Mouse (Mus musculus): ENCODE measurements at regions not wholly inside any gene's neighbourhood (a gene's known extent, or its start where the extent isn't known, plus 50 kb on each side); places are given as distances from the start of the nearest gene placed in this dataset.

GRCm38 (mm10) chr9:85480566-85480965 lies 153.4 kb upstream of the Tent5a start:
- 67% methylated on average over 2 of the region's 2 CpGs for WGBS
- Histone ChIP-seq H3K4me1 (replicated peaks; ENCODE audit: control insufficient read depth, insufficient read depth, low read length) (no peaks in the 10 kb centered on the region), H3K27me3 (ENCODE audit: control insufficient read depth, insufficient read depth, low read length) (no peaks in the 10 kb centered on the region), H3K4me3 (ENCODE audit: low read depth, low read length) (no peak overlapping the region), H3K27ac (ENCODE audit: low read depth, low read length) (no peak overlapping the region), H3K9me3 (ENCODE audit: control insufficient read depth, low read length) (no peaks in the 10 kb centered on the region), H3K9ac (ENCODE audit: low read depth, low read length) (no peak overlapping the region), H3K36me3 (ENCODE audit: control insufficient read depth, insufficient read depth, low read length) (no peaks in the 10 kb centered on the region), H3K4me2 (replicated peaks; ENCODE audit: low read depth, low read length) (no peak overlapping the region)
- ATAC-seq (ENCODE audit: low FRiP score) (no peak), DNase-seq (ENCODE audit: low spot score) (no peak)

GRCm38 (mm10) chr9:85475214-85475613 lies 148.1 kb upstream of the Tent5a start:
- Histone ChIP-seq H3K27ac (ENCODE audit: low read depth, low read length) (no peak overlapping the region), H3K4me2 (replicated peaks; ENCODE audit: low read depth, low read length) (no peak overlapping the region), H3K4me3 (ENCODE audit: low read depth, low read length) (no peak overlapping the region), H3K27me3 (ENCODE audit: control insufficient read depth, insufficient read depth, low read length) (no peaks in the 10 kb centered on the region), H3K4me1 (replicated peaks; ENCODE audit: control insufficient read depth, insufficient read depth, low read length) (no peaks in the 10 kb centered on the region), H3K9me3 (ENCODE audit: control insufficient read depth, low read length) (no peaks in the 10 kb centered on the region), H3K36me3 (ENCODE audit: control insufficient read depth, insufficient read depth, low read length) (no peaks in the 10 kb centered on the region), H3K9ac (ENCODE audit: low read depth, low read length) (no peak overlapping the region)
- 81% methylated on average over 3 of the region's 3 CpGs for WGBS
- ATAC-seq (ENCODE audit: low FRiP score) = no peak
- DNase-seq (ENCODE audit: low spot score) = no peak

GRCm38 (mm10) chr9:85470264-85470821 lies 143.2 kb upstream of the Tent5a start:
- Histone ChIP-seq H3K9ac (ENCODE audit: low read depth, low read length) (no peak overlapping the region), H3K27ac (ENCODE audit: low read depth, low read length) (no peak overlapping the region), H3K9me3 (ENCODE audit: control insufficient read depth, low read length) (no peaks in the 10 kb centered on the region), H3K4me1 (replicated peaks; ENCODE audit: control insufficient read depth, insufficient read depth, low read length) (no peaks in the 10 kb centered on the region), H3K4me3 (ENCODE audit: low read depth, low read length) (no peak overlapping the region), H3K27me3 (ENCODE audit: control insufficient read depth, insufficient read depth, low read length) (no peaks in the 10 kb centered on the region), H3K36me3 (ENCODE audit: control insufficient read depth, insufficient read depth, low read length) (no peaks in the 10 kb centered on the region), H3K4me2 (replicated peaks; ENCODE audit: low read depth, low read length) (no peak overlapping the region)
- ATAC-seq (ENCODE audit: low FRiP score) = no peak
- 92% methylated on average over 8 of the region's 8 CpGs for WGBS
- no peak for DNase-seq (ENCODE audit: low spot score)

- no peak overlapping the region for H3K4me2 ChIP-seq (replicated peaks; ENCODE audit: low read depth, low read length)
- ATAC-seq (ENCODE audit: low FRiP score) (no peak), DNase-seq (ENCODE audit: low spot score) (no peak)
- no peak overlapping the region for H3K27ac ChIP-seq (ENCODE audit: low read depth, low read length)
- H3K4me1 ChIP-seq (replicated peaks; ENCODE audit: control insufficient read depth, insufficient read depth, low read length) = no peaks in the 10 kb centered on the region
- no peak overlapping the region for H3K9ac ChIP-seq (ENCODE audit: low read depth, low read length)
- H3K9me3 ChIP-seq (ENCODE audit: control insufficient read depth, low read length) = no peaks in the 10 kb centered on the region
- no peaks in the 10 kb centered on the region for H3K36me3 ChIP-seq (ENCODE audit: control insufficient read depth, insufficient read depth, low read length)
- no peaks in the 10 kb centered on the region for H3K27me3 ChIP-seq (ENCODE audit: control insufficient read depth, insufficient read depth, low read length)
- WGBS = 86% methylated on average over 3 of the region's 3 CpGs
- no peak overlapping the region for H3K4me3 ChIP-seq (ENCODE audit: low read depth, low read length)
These were observed 142.1 kb upstream of the Tent5a start for GRCm38 (mm10) chr9:85469288-85469687.

GRCm38 (mm10) chr9:85466671-85467070 lies 139.5 kb upstream of the Tent5a start:
- no peaks in the 10 kb centered on the region for H3K9me3 ChIP-seq (ENCODE audit: control insufficient read depth, low read length)
- no peak overlapping the region for H3K9ac ChIP-seq (ENCODE audit: low read depth, low read length)
- WGBS = 84% methylated on average over 5 of the region's 5 CpGs
- H3K4me2 ChIP-seq (replicated peaks; ENCODE audit: low read depth, low read length) = no peak overlapping the region
- H3K36me3 ChIP-seq (ENCODE audit: control insufficient read depth, insufficient read depth, low read length) = no peaks in the 10 kb centered on the region
- ATAC-seq (ENCODE audit: low FRiP score) (no peak), DNase-seq (ENCODE audit: low spot score) (no peak)
- no peak overlapping the region for H3K27ac ChIP-seq (ENCODE audit: low read depth, low read length)
- H3K27me3 ChIP-seq (ENCODE audit: control insufficient read depth, insufficient read depth, low read length) = no peaks in the 10 kb centered on the region
- H3K4me1 ChIP-seq (replicated peaks; ENCODE audit: control insufficient read depth, insufficient read depth, low read length) = no peaks in the 10 kb centered on the region
- H3K4me3 ChIP-seq (ENCODE audit: low read depth, low read length) = no peak overlapping the region

GRCm38 (mm10) chr9:85459062-85459805 lies 132.1 kb upstream of the Tent5a start:
- ATAC-seq (ENCODE audit: low FRiP score) (no peak), DNase-seq (ENCODE audit: low spot score) (no peak)
- H3K27me3 ChIP-seq (ENCODE audit: control insufficient read depth, insufficient read depth, low read length) = no peaks in the 10 kb centered on the region
- no peaks in the 10 kb centered on the region for H3K9me3 ChIP-seq (ENCODE audit: control insufficient read depth, low read length)
- H3K4me1 ChIP-seq (replicated peaks; ENCODE audit: control insufficient read depth, insufficient read depth, low read length) = no peaks in the 10 kb centered on the region
- no peak overlapping the region for H3K9ac ChIP-seq (ENCODE audit: low read depth, low read length)
- no peaks in the 10 kb centered on the region for H3K36me3 ChIP-seq (ENCODE audit: control insufficient read depth, insufficient read depth, low read length)
- H3K4me2 ChIP-seq (replicated peaks; ENCODE audit: low read depth, low read length) = no peak overlapping the region
- H3K4me3 ChIP-seq (ENCODE audit: low read depth, low read length) = no peak overlapping the region
- H3K27ac ChIP-seq (ENCODE audit: low read depth, low read length) = no peak overlapping the region
- 88% methylated on average over 3 of the region's 3 CpGs for WGBS

- Histone ChIP-seq H3K9me3 (ENCODE audit: control insufficient read depth, low read length) (no peaks in the 10 kb centered on the region), H3K27ac (ENCODE audit: low read depth, low read length) (no peak overlapping the region), H3K4me3 (ENCODE audit: low read depth, low read length) (no peak overlapping the region), H3K4me1 (replicated peaks; ENCODE audit: control insufficient read depth, insufficient read depth, low read length) (no peaks in the 10 kb centered on the region), H3K4me2 (replicated peaks; ENCODE audit: low read depth, low read length) (no peak overlapping the region), H3K27me3 (ENCODE audit: control insufficient read depth, insufficient read depth, low read length) (no peaks in the 10 kb centered on the region), H3K9ac (ENCODE audit: low read depth, low read length) (no peak overlapping the region), H3K36me3 (ENCODE audit: control insufficient read depth, insufficient read depth, low read length) (no peaks in the 10 kb centered on the region)
- no peak for ATAC-seq (ENCODE audit: low FRiP score)
- 80% methylated on average over 2 of the region's 2 CpGs for WGBS
- DNase-seq (ENCODE audit: low spot score) = no peak
These were observed 131.2 kb upstream of the Tent5a start for GRCm38 (mm10) chr9:85458356-85458755.

- WGBS = 59% methylated on average over 5 of the region's 5 CpGs
- no peaks in the 10 kb centered on the region for H3K36me3 ChIP-seq (ENCODE audit: control insufficient read depth, insufficient read depth, low read length)
These were observed 130.3 kb upstream of the Tent5a start for GRCm38 (mm10) chr9:85457400-85457799.

GRCm38 (mm10) chr9:85455382-85455781 lies 128.2 kb upstream of the Tent5a start:
- no peak overlapping the region for H3K9ac ChIP-seq (ENCODE audit: low read depth, low read length)
- H3K4me1 ChIP-seq (replicated peaks; ENCODE audit: control insufficient read depth, insufficient read depth, low read length) = no peaks in the 10 kb centered on the region
- DNase-seq (ENCODE audit: low spot score) = no peak
- H3K4me2 ChIP-seq (replicated peaks; ENCODE audit: low read depth, low read length) = no peak overlapping the region
- H3K27me3 ChIP-seq (ENCODE audit: control insufficient read depth, insufficient read depth, low read length) = no peaks in the 10 kb centered on the region
- H3K9me3 ChIP-seq (ENCODE audit: control insufficient read depth, low read length) = no peaks in the 10 kb centered on the region
- ATAC-seq (ENCODE audit: low FRiP score) = no peak
- no peak overlapping the region for H3K27ac ChIP-seq (ENCODE audit: low read depth, low read length)
- WGBS = 94% methylated on average over 4 of the region's 4 CpGs
- no peaks in the 10 kb centered on the region for H3K36me3 ChIP-seq (ENCODE audit: control insufficient read depth, insufficient read depth, low read length)
- no peak overlapping the region for H3K4me3 ChIP-seq (ENCODE audit: low read depth, low read length)

More at GRCm38 (mm10) chr9:85457400-85457799, 130.3 kb upstream of the Tent5a start:
- Histone ChIP-seq H3K9me3 (ENCODE audit: control insufficient read depth, low read length) (no peaks in the 10 kb centered on the region), H3K4me3 (ENCODE audit: low read depth, low read length) (no peak overlapping the region), H3K27ac (ENCODE audit: low read depth, low read length) (no peak overlapping the region), H3K4me2 (replicated peaks; ENCODE audit: low read depth, low read length) (no peak overlapping the region), H3K9ac (ENCODE audit: low read depth, low read length) (no peak overlapping the region), H3K4me1 (replicated peaks; ENCODE audit: control insufficient read depth, insufficient read depth, low read length) (no peaks in the 10 kb centered on the region), H3K27me3 (ENCODE audit: control insufficient read depth, insufficient read depth, low read length) (no peaks in the 10 kb centered on the region)
- DNase-seq (ENCODE audit: low spot score) = no peak
- ATAC-seq (ENCODE audit: low FRiP score) = no peak

All from hindbrain, embryonic 11.5 days (tissue).